Mouse (Mus musculus) heart, adult 2 months (tissue): ENCODE measurements around the gene Tnfaip2.

ENCODE experiments used
- CTCF ChIP-seq: fragments of 200-600 bp; IDR thresholded peaks from 2 replicates; pipeline ENCODE4 v1.8.1; 2022; ENCODE audit warnings: antibody characterized with exemption, mild to moderate bottlenecking, moderate library complexity
- EP300 ChIP-seq: fragments of 200-500 bp; IDR thresholded peaks from 2 replicates; pipeline ENCODE4 v1.6.1; 2011; ENCODE audit warnings: low read depth, low read length, control low read depth; ENCODE audit not compliant: insufficient read depth
- POLR2A ChIP-seq: fragments of 200-500 bp; IDR thresholded peaks from 2 replicates; pipeline ENCODE4 v1.6.1; 2011; ENCODE audit warnings: mild to moderate bottlenecking, low read depth, low read length, control low read depth; ENCODE audit not compliant: insufficient read depth

DNA sequence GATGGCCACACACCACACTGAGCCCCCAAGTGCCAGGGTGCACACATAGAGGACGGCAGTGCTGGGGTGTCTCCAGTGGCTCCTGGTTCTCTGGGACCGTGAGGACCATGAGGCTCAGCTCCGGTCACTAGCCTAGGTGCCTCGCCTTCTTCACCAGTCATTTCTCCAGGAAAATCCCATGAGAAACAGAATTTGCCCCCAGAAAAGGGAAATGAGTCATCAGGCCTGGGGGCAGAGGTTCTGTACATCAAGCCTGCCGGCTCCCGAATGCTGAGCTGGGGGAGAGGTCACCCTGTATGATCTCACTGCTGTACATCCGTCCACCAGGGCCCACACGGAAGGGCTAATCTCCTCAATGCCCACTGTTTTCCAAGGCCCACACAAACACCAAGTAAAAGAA, 13.6 kb downstream of the Tnfaip2 start:
- TF ChIP-seq EP300 = no peak
- TF ChIP-seq CTCF = no peak
- TF ChIP-seq POLR2A = no peak
